Mouse (Mus musculus) natural killer cell, adult 2 months (primary cell): ENCODE measurements around the gene Cct4.

ENCODE experiments used
- DNase-seq, 2 experiments: peaks; one replicate each; pipeline ENCODE4 v3.0.0; 2022; ENCODE audit warnings: low spot score in 2 of 2

Gene Cct4

DNA sequence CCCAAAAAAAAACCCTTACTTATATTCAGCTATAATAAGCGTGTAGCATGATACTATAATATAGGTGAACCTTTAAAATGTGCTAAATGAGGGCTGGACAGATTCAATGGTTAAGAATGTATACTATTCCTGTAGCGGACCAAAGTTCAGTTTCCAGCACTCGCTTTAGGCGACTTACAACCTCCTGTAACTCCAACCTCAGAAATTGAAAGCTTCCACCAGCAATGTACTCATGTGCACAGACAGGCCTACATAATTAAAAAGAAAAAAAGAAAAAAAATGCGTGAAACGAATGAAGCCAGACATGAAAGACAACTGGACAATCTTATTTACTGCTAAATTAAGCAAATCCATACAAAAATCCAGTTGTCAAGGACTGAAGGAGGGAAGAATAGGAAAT lies 7.5 kb upstream of the Cct4 start:
- no peak for DNase-seq

DNA sequence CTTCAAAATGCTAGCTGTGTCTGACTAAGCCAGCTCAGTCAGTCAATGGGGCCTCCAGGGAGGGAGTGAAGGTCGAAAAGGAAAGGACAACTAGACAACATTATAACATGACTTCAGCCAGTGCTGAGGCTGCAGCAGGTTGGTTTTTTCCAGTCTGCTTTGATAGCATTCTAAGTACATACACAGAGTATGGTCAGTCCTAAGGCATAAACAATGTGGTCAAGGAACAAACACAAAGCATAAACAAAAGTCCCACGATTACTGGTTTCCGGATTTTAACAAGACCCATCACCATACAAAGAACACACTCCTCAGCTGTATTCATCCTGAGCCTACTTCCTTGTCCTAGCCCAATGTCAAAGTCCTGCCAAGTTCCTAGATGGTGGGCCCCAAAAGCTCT lies 4.8 kb upstream of the Cct4 start:
- DNase-seq = no peak

DNA sequence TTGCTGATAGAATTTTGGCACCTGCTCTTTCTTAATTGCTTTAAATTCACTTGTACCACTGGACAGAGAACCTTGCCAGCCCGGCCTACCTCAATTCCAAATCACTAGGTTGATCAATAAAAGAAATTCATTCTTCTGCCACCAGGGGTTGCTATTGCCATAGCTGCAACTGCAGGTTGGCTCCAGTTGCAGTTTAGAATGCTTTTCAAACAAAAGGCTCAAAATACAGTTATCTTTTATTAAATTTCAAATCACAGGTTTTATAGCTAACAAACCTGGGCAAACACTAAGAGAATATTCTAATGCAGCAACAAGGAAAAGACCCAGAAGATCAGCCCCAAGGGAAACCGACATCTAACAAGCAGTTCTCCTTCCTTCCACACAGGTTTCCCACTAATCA lies 3.0 kb upstream of the Cct4 start:
- peak; percentile 52 to 58 for DNase-seq

DNA sequence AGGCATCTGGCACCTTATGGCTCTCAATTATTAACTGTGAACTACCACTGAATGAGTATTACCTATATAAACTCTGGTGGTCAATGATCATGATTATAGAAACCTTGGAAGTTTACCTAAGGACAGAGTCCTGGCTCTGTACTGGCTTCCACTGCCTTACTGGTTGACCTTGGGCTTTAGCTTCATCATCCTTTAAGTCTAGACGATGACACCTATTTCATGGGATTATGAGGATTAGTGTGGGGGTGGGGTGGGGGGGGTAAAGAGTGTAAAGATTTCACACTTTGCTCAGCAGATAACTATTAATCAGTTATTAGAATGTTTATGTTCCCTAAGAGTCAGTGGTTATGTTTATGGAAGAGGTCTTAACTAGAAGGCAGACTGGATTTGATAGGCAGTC lies 533 bp upstream of the Cct4 start:
- no peak for DNase-seq

DNA sequence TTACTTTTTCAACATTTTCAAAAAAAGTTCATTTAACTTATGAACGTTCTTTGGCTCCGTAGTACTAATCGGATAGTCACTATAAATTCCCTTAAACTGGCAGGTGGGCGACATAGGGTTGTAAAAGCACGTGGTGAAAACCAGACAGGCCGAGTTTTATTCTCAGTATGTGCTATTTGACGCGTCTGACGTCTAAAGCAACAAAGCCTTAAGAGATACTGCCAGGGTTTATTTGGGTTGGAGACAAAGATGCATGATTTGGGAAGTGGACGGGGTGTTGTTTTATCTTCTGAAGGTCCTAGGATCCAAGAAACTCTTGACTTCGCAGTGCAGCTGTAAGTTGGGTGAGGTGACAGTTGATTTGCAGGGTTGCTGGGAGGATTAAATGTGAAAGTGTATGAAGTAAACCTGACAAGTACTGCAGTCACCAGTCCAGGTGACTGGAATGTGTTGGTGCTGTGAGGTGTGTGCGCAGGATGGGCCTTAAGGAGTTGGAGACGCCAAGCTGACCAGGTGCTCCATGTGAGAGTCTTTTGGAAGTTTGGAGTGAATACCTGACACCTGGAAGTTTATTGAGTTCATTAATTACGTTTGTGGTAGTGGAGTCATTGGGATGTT lies 1.0 kb downstream of the Cct4 start:
- DNase-seq = no peak

DNA sequence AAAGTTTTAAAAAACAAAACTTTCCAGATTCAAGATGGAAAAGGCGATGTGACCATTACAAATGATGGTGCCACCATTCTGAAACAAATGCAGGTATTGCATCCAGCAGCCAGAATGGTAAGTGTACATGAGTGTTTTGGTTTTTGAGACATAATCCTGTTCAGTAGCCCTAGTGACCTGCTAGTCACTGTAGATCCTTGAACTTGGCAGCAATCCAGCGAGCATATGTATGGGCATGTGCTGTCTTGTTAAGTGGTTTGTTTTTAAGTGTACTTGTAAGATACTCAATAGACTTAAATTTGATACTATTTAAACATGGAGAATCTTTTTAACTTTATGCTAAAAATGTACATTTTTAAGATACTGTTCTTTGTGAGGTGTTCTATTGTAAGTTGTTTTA lies 4.0 kb downstream of the Cct4 start:
- DNase-seq = no peak

DNA sequence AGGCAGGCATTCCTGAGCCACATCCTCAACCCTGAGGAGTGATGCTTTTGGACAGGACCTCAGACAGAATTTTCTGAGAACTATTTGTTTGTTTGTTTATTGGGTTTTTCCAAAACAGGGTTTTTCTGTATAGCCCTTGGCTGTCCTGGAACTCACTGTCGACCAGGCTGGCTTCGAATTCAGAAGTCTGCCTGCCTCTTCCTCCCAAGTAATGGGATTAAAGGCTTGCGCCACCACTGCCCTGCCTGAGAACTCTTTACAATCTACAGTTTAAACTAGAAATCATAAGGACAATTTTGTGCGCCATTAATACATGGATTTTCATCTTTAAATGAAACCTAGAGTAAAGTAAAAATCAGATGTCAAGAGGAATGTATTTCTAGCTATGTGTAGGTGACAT lies 5.1 kb downstream of the Cct4 start:
- DNase-seq = no peak

DNA sequence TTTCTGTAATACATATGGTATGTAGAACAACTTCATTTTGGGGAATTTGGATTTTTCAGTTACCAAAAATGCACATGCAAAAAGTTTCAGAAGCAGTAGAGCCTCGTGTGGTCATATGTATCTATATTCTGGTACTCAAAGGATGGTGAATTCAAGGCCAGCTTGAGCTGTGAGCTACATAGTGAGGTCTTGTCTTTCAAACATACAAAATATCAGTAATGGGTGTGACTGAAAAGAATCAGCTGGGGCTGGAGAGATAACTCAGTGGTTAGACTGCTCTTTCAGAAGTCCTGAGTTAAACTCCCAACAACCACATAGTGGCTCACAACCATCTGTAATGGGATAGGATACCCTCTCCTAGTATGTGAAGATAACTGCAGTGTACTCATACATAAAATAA lies 8.0 kb downstream of the Cct4 start:
- no peak for DNase-seq

DNA sequence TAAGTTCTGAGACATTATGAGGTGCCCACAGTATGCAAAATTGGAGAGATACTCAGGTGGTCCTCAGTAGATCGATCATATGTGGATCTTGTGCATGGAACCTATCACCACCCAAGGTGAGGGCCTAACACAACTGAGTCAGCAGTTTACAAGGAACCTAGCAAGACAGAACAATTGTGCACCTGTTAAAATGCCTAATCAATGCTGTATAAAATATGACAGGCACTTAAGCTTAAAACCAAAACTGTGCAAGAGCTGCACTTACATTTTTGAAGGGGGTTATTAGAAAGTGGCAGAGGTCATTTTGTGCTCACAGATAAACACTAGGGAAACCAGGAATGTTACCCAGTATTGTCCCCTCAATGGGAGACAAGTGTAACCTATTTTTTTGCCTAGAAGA lies 15.0 kb downstream of the Cct4 start:
- no peak for DNase-seq

DNA sequence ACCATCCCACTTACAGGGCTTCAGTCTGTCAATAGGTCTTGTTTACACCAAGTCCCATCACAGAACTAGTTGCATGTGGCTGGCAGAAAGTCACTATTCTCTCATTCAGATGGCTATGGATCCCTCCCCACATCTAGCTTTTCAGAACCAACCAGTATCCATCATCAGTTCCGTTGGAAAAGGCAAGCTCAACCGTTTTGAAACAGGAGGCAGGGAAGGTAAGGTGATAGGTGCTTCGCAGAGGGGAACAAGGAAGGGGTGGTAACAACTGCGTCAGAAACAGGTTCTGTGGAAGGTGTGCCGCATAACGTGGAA lies 16.8 kb downstream of the Cct4 start:
- no peak for DNase-seq

DNA sequence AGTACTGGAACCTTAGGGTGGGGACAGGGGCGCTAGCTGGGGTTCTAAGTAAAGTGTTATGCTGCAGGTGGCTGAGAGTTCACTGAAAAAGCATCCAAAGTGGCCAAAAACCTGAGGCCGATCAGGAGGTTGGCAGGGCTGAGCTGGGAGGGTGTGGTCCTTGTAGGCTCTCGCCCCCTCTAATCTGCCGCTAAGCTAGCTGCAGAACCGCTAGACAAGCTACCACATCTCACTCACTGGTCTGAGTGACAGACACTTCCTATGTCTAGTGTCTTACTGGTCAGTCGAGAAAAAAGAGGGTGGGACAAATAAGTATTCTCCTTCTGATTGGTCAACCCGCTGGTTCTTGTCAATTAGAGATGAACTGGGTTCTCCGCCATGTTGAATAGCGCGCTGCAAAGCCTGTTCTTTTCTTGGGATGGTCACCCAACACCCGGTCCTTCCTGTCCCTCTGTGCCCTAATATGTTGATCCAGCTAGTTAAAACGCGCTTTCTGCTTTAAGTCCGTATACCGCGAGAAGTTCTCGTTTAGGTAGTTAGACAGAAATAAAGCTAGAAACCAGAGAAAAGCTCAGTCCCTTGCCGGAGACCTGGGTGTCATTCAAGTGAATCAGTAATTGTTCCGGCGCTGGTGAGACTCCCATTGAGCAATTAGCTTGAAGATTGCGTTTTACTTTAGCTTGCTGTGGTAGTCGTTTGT lies 17.3 kb downstream of the Cct4 start, which contains the start of gene Fam161a:
Fam161a (plus strand) TSS at position 51 of the 700 bp plus-strand sequence.
- DNase-seq = peak; percentile 80 to 82

DNA sequence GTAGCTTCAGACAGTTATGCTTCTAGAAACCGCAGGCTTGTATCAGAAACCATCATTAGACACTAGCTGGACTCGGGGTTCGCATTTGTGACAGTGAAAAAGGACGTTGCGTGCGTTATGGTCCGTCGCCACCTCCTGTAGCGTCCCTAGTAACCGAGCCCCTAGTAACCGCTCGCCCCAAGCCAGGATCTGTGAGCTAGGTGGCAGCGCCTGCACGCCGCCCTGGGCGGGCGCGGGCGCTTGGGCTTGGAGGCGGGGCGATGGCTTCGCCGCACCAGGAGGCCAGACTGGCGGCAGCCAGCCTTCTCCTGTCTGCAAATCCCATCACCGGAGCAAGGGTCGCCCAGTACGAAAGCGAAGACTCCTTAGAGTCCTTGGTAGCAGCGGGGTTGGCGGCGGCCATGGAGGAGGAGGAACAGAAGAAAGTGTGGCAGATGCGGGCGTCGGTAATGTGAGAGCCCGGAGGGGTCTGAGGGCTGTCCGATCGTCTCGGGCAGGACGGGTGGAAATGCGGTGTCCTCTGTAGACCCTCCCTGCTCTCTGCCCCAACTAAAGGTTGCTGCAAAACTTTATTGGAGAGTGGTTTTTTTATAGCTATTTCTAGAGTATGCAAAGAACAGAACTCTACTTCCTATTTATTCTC lies 18.0 kb downstream of the Cct4 start:
- DNase-seq = peak; percentile 72 to 78

DNA sequence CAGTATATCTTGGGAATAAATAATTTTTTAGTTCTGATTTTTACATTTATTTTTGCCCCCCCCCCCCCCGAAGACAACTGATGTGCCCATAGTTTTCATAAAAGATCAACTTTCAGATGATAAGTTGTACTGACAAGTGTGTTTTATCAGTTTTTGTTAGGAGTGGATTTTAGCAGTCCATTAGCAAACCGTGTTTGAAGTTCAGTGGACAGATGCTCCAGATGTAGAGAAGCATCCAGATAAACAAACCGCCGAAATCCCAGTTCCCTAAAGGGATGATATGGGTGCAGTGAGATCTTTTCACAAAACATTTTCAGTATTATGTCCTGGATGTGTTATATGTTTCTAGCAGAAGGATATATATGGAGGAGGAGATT lies 18.5 kb downstream of the Cct4 start:
- DNase-seq = no peak

DNA sequence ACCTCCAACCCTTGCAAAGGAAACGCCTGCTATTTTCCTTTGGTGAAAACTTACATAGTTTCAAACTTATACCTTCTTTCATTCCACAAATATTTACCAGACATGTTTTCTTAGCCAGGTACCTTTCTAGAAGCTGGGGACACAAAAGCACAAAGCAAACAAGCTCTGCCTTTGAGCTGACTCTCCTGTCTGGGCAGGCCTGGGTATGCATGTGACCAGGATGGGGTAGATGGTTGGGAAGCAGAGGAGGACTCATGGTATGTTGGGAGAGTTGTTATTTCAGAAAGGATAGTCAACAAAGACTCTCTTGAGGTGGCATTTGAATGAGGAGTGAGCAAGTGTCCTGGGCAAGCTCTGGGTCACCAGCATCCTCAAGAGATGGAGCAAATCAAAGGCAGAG lies 22.8 kb downstream of the Cct4 start:
- DNase-seq = no peak

DNA sequence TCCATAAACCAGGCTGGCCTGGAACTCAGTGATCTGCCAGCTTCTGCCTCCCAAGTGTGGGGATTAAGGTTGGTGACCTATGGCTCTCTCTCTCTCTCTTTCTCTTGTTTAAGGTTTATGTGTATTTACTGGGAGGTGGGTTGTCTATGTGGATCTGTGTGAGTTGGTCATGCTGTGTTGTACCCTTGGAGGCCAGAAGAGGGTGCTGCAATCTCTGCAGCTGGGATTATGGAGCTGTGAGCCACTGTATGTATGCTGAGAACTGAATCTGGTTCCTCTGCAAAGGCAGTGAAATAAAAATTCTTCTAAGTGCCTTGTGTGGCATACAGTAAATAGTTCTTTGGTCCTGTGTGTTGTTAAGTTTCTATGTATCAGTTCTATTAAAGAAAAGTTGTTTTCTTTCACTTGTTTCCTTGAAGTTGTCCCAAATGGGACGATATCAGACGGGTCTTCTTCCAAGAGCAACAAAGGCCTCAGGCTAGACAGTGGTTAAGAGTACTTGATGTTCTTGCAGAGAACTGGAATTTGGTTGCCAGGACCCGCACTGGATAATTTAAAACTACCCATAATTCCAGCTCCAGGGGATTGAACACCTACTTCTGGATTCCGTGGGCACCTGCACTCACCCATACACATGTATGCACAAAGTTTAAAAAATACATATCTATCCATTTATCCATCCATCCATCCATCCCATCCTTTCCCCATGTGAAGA lies 23.4 kb downstream of the Cct4 start:
- DNase-seq = no peak

DNA sequence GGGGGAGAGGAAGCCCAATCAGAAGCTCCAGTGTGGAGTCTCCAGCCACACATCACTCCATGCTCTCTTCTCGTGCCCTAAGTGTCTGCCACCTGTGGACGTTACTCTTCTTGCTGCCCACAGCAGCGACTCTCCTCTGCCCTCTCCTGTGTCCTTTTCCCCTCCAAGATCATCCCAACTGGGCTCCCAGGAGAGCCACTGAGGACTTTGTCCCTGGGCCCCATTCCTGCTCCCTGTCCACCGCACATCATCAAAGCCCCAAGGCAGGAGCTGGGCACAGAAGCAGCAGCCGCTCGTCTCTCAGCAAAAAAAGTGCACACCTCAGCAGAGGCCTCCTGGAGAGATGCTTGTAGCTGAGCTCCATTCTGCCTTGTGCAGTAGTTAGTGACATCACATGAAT lies 24.7 kb downstream of the Cct4 start:
- no peak for DNase-seq

DNA sequence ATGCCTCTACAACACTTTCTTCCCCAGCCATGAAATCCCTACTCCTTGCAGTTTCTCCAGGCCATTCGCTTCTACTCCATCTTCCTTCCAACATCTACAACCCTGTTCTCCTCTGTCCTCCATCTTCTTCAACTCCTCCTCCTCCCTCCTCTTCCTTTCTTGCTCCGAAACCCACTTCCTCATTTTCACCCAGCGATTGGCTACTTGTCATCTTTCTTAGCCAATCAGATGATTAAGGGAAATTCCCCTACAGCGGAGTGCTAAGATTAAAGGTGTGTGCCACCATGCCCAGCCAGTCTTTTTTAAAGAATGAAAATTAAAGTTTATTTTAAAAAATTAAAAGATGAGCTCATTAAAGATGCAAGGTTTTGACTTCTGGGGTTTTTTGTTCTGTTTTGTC lies 27.6 kb downstream of the Cct4 start:
- DNase-seq = no peak

DNA sequence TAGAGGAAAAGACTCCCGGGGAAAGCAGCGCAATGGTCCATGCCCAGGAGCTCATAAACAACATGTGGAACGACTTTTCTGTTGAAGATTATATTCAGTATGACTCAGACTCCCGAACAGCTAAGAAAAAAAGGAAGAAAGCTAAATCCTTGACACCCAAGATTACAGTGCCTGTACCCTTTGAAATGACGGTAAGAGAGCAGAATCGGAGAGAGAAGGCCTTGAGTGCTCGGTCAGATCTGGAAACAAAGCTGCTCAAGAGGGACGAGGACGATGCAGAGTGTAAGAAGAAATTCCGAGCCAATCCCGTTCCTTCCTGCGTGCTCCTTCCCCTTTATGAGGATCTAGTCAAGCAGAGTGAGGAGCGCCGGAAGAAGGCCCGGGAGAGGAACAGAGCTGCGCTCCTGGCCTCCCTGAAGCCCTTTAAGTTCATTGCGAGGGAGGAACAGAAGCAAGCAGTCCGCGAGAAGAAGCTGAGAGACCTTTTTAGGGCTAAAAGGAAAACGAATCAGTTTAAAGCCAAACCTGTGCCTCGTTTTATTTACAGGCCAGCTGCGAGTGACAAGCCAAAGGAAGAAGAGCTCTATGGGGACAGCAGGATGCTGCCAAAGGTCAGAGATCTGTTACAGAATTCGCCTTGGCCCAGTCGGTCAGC lies 29.9 kb downstream of the Cct4 start:
- DNase-seq = no peak

DNA sequence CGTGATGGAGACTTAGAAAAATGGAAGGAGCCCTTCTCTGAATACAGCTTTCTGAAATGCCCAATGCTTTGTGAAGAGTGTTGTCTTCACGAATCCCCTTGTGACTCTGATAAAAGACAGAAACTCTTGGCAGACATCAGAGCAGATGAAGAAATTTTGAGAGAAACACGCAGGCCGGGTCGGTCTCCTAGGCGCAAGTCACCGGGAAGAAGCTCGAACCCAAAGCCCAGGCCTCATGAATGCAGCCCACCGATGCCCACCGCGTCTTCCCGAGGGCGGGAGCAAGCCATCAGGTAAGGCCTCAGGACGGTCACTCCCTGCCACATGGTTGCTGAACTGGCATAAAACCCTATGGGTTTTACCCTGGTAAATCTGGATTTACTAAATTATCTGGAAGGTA lies 30.5 kb downstream of the Cct4 start:
- no peak for DNase-seq

DNA sequence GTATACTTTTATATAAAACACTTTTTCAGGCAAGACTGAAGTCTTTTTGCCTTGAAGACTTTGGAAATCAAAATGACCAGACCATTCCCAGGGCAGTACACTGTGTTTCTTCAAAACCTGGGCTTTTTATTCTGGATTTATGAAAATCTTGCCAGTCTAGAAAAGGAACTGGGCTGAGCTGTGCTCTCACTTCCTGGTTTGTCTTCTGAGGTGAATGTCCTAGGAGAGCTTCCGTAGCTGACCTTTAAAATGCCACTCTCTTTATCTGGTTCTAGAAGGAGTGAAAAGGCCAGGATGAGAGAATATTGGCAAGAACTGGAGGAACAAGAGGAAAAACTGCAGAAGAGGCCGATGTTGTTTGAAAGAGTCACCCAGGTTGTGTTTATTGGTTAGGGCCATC lies 32.8 kb downstream of the Cct4 start:
- no peak for DNase-seq

DNA sequence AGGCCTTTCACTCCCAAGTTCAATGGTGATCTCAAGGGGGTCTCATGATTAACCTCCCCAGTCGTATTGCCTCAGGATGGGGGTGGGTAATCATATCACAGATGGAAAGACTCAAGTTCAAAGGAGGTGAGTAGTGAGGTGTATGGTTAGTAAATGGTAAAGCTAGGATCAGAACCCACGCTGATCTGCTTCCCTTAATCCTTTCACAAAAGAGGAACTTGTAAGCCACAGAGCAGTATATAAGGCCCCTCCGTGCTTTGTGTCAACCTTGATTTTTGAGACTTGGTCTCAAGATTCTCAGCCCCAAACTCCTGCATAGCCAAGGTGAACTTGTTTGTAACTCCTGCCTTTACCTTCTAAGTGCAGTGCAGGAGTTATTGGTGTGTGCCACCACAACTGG lies 33.9 kb downstream of the Cct4 start:
- DNase-seq = no peak

DNA sequence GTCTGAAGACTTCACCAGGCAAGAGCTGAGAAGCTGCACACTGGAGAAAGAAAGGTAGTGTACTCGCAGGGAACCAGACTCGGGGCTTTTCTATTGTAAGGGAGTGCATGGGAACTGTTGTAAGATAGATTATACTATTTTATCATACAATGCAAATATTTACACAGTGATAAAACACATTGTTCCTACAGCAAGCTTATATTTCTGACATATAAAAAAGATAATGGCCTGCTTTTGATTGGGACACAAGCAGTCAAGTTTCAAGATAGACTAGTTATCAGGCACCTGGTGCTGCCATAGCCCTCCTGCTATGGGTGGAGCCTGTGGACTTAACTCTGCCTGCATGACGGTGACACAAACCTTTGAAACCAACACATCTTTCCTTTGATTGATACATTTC lies 38.6 kb downstream of the Cct4 start:
- DNase-seq = no peak
